Comparison of ENCODE assay signal across 17 mouse cellular contexts in the genomic region with DNA sequence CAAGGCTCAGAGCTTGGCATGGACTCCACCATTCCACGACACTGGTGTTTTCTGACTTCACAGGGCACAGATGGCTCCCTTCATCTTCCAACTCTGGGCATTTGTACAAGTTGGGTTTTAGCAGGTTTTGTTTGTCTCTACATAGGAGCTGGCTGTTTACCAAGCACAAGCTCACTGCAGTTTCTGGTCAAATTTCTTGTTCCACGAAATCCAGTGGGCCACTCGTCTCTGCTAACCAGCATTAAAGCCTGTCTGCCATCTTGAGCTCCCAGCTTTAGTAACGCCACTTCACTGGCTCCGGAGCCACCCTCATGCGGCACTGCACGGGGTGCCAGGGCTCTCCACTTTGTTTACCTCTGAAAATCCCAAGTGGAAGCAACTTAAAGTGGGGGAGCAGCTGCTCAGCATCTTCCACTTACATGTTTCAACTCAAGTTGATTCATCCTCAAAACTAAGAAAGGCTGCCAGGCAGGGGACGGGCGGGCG. TPM values are rescaled to one million over a fixed set of nuclear protein-coding genes. Genes with fewer than 3 reads are reported as not detected.
DNase-seq lines count a peak whose midpoint lies in the region; ATAC-seq and TF ChIP-seq lines count a peak whose summit lies in the region.
"Had no signal": no experiment of that assay in that cellular context is flagged by ENCODE, and none has a peak within 500 bp of the region (broad histone marks: within the 10 kb centered on the region; RNA-seq: fewer than 3 reads in every experiment).

No protein-coding gene starts in this region.

- no peak for ATAC-seq in heart, embryonic 14.5 days (ENCODE audit: insufficient number of reproducible peaks, insufficient read depth, low FRiP score, low read depth)
- no peak for ATAC-seq in midbrain, embryonic 11.5 days (ENCODE audit: low FRiP score)
- ATAC-seq in midbrain, embryonic 14.5 days (ENCODE audit: low FRiP score, low TSS enrichment): no peak
- no peak for ATAC-seq in stomach, postnatal 0 days (ENCODE audit: low FRiP score, low TSS enrichment)

- no peak for TF ChIP-seq EP300 in heart, adult 2 months (IDR thresholded peaks at IDR 0.05; ENCODE audit: insufficient read depth, low read depth, low read length)
- TF ChIP-seq EP300 in stomach, postnatal 0 days (optimal IDR thresholded peaks at IDR 0.05): no peak

- no peaks in the 10 kb centered on the region for H3K27me3 ChIP-seq in heart, embryonic 14.5 days (ENCODE audit: control insufficient read depth, insufficient read depth, low read length)
- no peaks in the 10 kb centered on the region for H3K27me3 ChIP-seq in heart, adult 2 months (ENCODE audit: control insufficient read depth, insufficient read depth, low read length)
- H3K27me3 ChIP-seq in midbrain, embryonic 11.5 days (ENCODE audit: control insufficient read depth, insufficient read depth, low read length): no peaks in the 10 kb centered on the region
- H3K27me3 ChIP-seq in midbrain, embryonic 14.5 days (ENCODE audit: control insufficient read depth, insufficient read depth, low read length): no peaks in the 10 kb centered on the region
- no peaks in the 10 kb centered on the region for H3K27me3 ChIP-seq in stomach, postnatal 0 days (ENCODE audit: control insufficient read depth, insufficient read depth, low read length)
- H3K27me3 ChIP-seq: hindbrain, embryonic 12.5 days; limb, embryonic 15.5 days; neural tube, embryonic 15.5 days had no signal

- no peak overlapping the region for H3K4me3 ChIP-seq in heart, embryonic 14.5 days (ENCODE audit: control insufficient read depth in 1 of 2, insufficient read depth in 1 of 2, low read depth in 1 of 2, low read length in 2 of 2)
- no peak overlapping the region for H3K4me3 ChIP-seq in heart, adult 2 months
- H3K4me3 ChIP-seq in midbrain, embryonic 11.5 days (ENCODE audit: low read depth, low read length): no peak overlapping the region
- no peak overlapping the region for H3K4me3 ChIP-seq in midbrain, embryonic 14.5 days (replicated peaks; ENCODE audit: low read depth, low read length)
- H3K4me3 ChIP-seq in stomach, postnatal 0 days (ENCODE audit: low read depth, low read length): no peak overlapping the region
- H3K4me3 ChIP-seq: erythroblast, embryonic 14.5 days; hindbrain, embryonic 12.5 days; limb, embryonic 15.5 days; neural tube, embryonic 15.5 days had no signal

- intact Hi-C loops in heart, adult 2 months (cut with DNase I): no loop called here

- H3K9me3 ChIP-seq in heart, embryonic 14.5 days (ENCODE audit: control insufficient read depth, low read length): no peaks in the 10 kb centered on the region
- no peaks in the 10 kb centered on the region for H3K9me3 ChIP-seq in midbrain, embryonic 11.5 days (ENCODE audit: control insufficient read depth, low read length)
- no peaks in the 10 kb centered on the region for H3K9me3 ChIP-seq in midbrain, embryonic 14.5 days (ENCODE audit: control insufficient read depth, low read length)
- H3K9me3 ChIP-seq in stomach, postnatal 0 days (ENCODE audit: control insufficient read depth, low read length): no peaks in the 10 kb centered on the region
- H3K9me3 ChIP-seq: hindbrain, embryonic 12.5 days; limb, embryonic 15.5 days; megakaryocyte, embryonic 14.5 days; neural tube, embryonic 15.5 days had no signal

- TF ChIP-seq POLR2A in heart, adult 2 months (IDR thresholded peaks at IDR 0.05; ENCODE audit: insufficient read depth, low read depth, low read length): no peak

- no peak for TF ChIP-seq CTCF in heart, adult 2 months (IDR thresholded peaks at IDR 0.05)
- no peak for TF ChIP-seq CTCF in stomach, postnatal 0 days (IDR thresholded peaks at IDR 0.05; ENCODE audit: low read depth)

- no peak overlapping the region for H3K9ac ChIP-seq in heart, embryonic 14.5 days (ENCODE audit: low read length)
- no peak overlapping the region for H3K9ac ChIP-seq in heart, adult 2 months (ENCODE audit: low read depth, low read length)
- no peak overlapping the region for H3K9ac ChIP-seq in midbrain, embryonic 11.5 days (ENCODE audit: low read length)
- no peak overlapping the region for H3K9ac ChIP-seq in midbrain, embryonic 14.5 days (replicated peaks; ENCODE audit: low read length)
- H3K9ac ChIP-seq in stomach, postnatal 0 days (ENCODE audit: low read length): no peak overlapping the region
- H3K9ac ChIP-seq: hindbrain, embryonic 12.5 days; limb, embryonic 15.5 days; neural tube, embryonic 15.5 days had no signal

- H3K27ac ChIP-seq in heart, embryonic 14.5 days (replicated peaks in 1 of 2; ENCODE audit: control insufficient read depth in 1 of 2, insufficient read depth in 1 of 2, low read depth in 2 of 2, low read length in 2 of 2): no peak overlapping the region; a peak in 1 of 4 replicates
- H3K27ac ChIP-seq in heart, adult 2 months: no peak overlapping the region; the same call in none of the 2 replicates
- H3K27ac ChIP-seq in midbrain, embryonic 11.5 days (ENCODE audit: low read depth, low read length): no peak overlapping the region
- H3K27ac ChIP-seq in midbrain, embryonic 14.5 days (replicated peaks; ENCODE audit: low read depth, low read length): no peak overlapping the region
- peak overlapping the region; percentile 53; the same call in 1 of the 2 replicates for H3K27ac ChIP-seq in stomach, postnatal 0 days (replicated peaks)
- H3K27ac ChIP-seq: hindbrain, embryonic 12.5 days; limb, embryonic 15.5 days; neural tube, embryonic 15.5 days had no signal

- 90% methylated on average over 10 of the region's 10 CpGs for WGBS in heart, embryonic 14.5 days
- 86% methylated on average over 10 of the region's 10 CpGs for WGBS in heart, adult 2 months
- WGBS in midbrain, embryonic 11.5 days: 88% methylated on average over 10 of the region's 10 CpGs
- 94% methylated on average over 10 of the region's 10 CpGs for WGBS in midbrain, embryonic 14.5 days
- 53% methylated on average over 10 of the region's 10 CpGs for WGBS in stomach, postnatal 0 days

- H3K79me2 ChIP-seq in heart, adult 2 months (replicated peaks; ENCODE audit: control insufficient read depth, insufficient read depth, low read length): peaks cover 1% of the 10 kb centered on the region; the same call in 1 of the 2 replicates

- H3K4me1 ChIP-seq in heart, embryonic 14.5 days (ENCODE audit: control insufficient read depth in 2 of 2, insufficient read depth in 2 of 2, low read length in 2 of 2): peaks cover 35 to 60% of the 10 kb centered on the region in 2 experiments
- H3K4me1 ChIP-seq in heart, adult 2 months (ENCODE audit: control insufficient read depth, insufficient read depth, low read length): peaks cover 27% of the 10 kb centered on the region
- H3K4me1 ChIP-seq in midbrain, embryonic 11.5 days (ENCODE audit: control insufficient read depth, insufficient read depth, low read length): no peaks in the 10 kb centered on the region
- no peaks in the 10 kb centered on the region for H3K4me1 ChIP-seq in midbrain, embryonic 14.5 days (ENCODE audit: control insufficient read depth, insufficient read depth, low read length)
- H3K4me1 ChIP-seq in stomach, postnatal 0 days (replicated peaks; ENCODE audit: control insufficient read depth, insufficient read depth): peaks cover 8% of the 10 kb centered on the region

- DNase-seq in heart, adult 2 months: no peak
- peak; percentile 12 for DNase-seq in midbrain, embryonic 11.5 days (ENCODE audit: low spot score, missing footprints)
- DNase-seq in midbrain, embryonic 14.5 days: no peak
- peak; percentile 54 to 61 for DNase-seq in cerebellum, postnatal 10 days
- DNase-seq in stomach, postnatal 0 days (ENCODE audit: low spot score): no peak
- no peak for DNase-seq in Muller cell, postnatal 12 days (ENCODE audit: inconsistent ontology term)
- DNase-seq: kidney, adult 18-20 months; kidney, postnatal 25 days; lung, adult 2 months; retina, postnatal 1 day; thymus, adult 18-20 months had no signal

- peak overlapping the region; percentile 43; the same call in 1 of the 2 replicates for H3K4me2 ChIP-seq in heart, embryonic 14.5 days (ENCODE audit: low read length)
- H3K4me2 ChIP-seq in midbrain, embryonic 11.5 days: no peak overlapping the region
- no peak overlapping the region for H3K4me2 ChIP-seq in midbrain, embryonic 14.5 days (ENCODE audit: low read length)
- H3K4me2 ChIP-seq in stomach, postnatal 0 days (replicated peaks; ENCODE audit: low read depth): no peak overlapping the region
- H3K4me2 ChIP-seq: hindbrain, embryonic 12.5 days; limb, embryonic 15.5 days; neural tube, embryonic 15.5 days had no signal

- H3K36me3 ChIP-seq in heart, embryonic 14.5 days (ENCODE audit: control insufficient read depth, insufficient read depth, low read length): peaks cover 27% of the 10 kb centered on the region
- H3K36me3 ChIP-seq in heart, adult 2 months (ENCODE audit: control insufficient read depth, insufficient read depth, low read length): no peaks in the 10 kb centered on the region
- H3K36me3 ChIP-seq in midbrain, embryonic 11.5 days (ENCODE audit: control insufficient read depth, insufficient read depth, low read length): peaks cover 2% of the 10 kb centered on the region; the same call in 1 of the 2 replicates
- H3K36me3 ChIP-seq in midbrain, embryonic 14.5 days (ENCODE audit: control insufficient read depth, insufficient read depth, low read length): peaks cover 28% of the 10 kb centered on the region
- peaks cover 4% of the 10 kb centered on the region; the same call in 1 of the 2 replicates for H3K36me3 ChIP-seq in stomach, postnatal 0 days (ENCODE audit: control insufficient read depth, insufficient read depth, low read length)

RNA-seq across cellular contexts. Expression of gene Dnal4, which starts 11.0 kb away (rescaled TPM):
- polyA plus RNA-seq in heart, embryonic 14.5 days (2014; fragmentation: Nextera tagmentation; extraction: Ambion mirVana): 36.0 and 40.9 TPM in 2 replicates
- 10 to 100 TPM; 19.3 to 21.7 TPM for total RNA-seq in heart, adult 2 months (2021)
- 43.0 and 46.8 TPM in 2 replicates for polyA plus RNA-seq in heart, adult 2 months (2012; rRNA removed)
- polyA plus RNA-seq in midbrain, embryonic 11.5 days (2014; fragmentation: Nextera tagmentation; extraction: Ambion mirVana): 62.9 and 72.1 TPM in 2 replicates
- 77.8 and 83.8 TPM in 2 replicates for polyA plus RNA-seq in midbrain, embryonic 14.5 days (2014; fragmentation: Nextera tagmentation; extraction: Ambion mirVana)
- 30.5 and 31.4 TPM in 2 replicates for polyA plus RNA-seq in stomach, postnatal 0 days (2015; fragmentation: Nextera tagmentation; extraction: Ambion mirVana)

RNA-seq across cellular contexts. Expression of gene Sun2, which starts 24.3 kb away (rescaled TPM):
- 6.7 and 7.7 TPM in 2 replicates for polyA plus RNA-seq in heart, embryonic 14.5 days (2014; fragmentation: Nextera tagmentation; extraction: Ambion mirVana)
- 10 to 100 TPM; 83.3 to 96.7 TPM for total RNA-seq in heart, adult 2 months (2021)
- polyA plus RNA-seq in heart, adult 2 months (2012; rRNA removed): 57.9 and 69.2 TPM in 2 replicates
- polyA plus RNA-seq in midbrain, embryonic 11.5 days (2014; fragmentation: Nextera tagmentation; extraction: Ambion mirVana): 3.0 and 4.2 TPM in 2 replicates
- polyA plus RNA-seq in midbrain, embryonic 14.5 days (2014; fragmentation: Nextera tagmentation; extraction: Ambion mirVana): 7.2 and 7.8 TPM in 2 replicates
- polyA plus RNA-seq in stomach, postnatal 0 days (2015; fragmentation: Nextera tagmentation; extraction: Ambion mirVana): 2.2 TPM in 2 replicates

RNA-seq across cellular contexts. Expression of gene Nptxr, which starts 37.9 kb away (rescaled TPM):
- 0.70 and 1.3 TPM in 2 replicates for polyA plus RNA-seq in heart, embryonic 14.5 days (2014; fragmentation: Nextera tagmentation; extraction: Ambion mirVana)
- total RNA-seq in heart, adult 2 months (2021): 1 to 10 TPM; 1.5 to 1.7 TPM
- polyA plus RNA-seq in heart, adult 2 months (2012; rRNA removed): 1.3 and 1.6 TPM in 2 replicates
- 1.3 and 2.1 TPM in 2 replicates for polyA plus RNA-seq in midbrain, embryonic 11.5 days (2014; fragmentation: Nextera tagmentation; extraction: Ambion mirVana)
- polyA plus RNA-seq in midbrain, embryonic 14.5 days (2014; fragmentation: Nextera tagmentation; extraction: Ambion mirVana): 17.8 and 42.5 TPM in 2 replicates
- 2.0 and 2.5 TPM in 2 replicates for polyA plus RNA-seq in stomach, postnatal 0 days (2015; fragmentation: Nextera tagmentation; extraction: Ambion mirVana)
- polyA plus RNA-seq: erythroblast, embryonic 14.5 days had no signal

Comparison
In these comparisons a context has a peak if more than half of its experiments do, and no peak if none do; other contexts are left out.
1. DNase-seq: peak in midbrain, embryonic 11.5 days (single experiment) and cerebellum, postnatal 10 days (2 of 2); none in heart, adult 2 months (0 of 2), midbrain, embryonic 14.5 days (single experiment), stomach, postnatal 0 days (single experiment) and Muller cell, postnatal 12 days (single experiment).